Mouse (Mus musculus): ENCODE measurements around the gene Macrod2.

Macrod2 gene

GRCm38 (mm10) chr2:140819391-140820120 is 424.4 kb downstream of the Macrod2 start:
- DNase-seq: no peak

GRCm38 (mm10) chr2:140822378-140822777 is 427.3 kb downstream of the Macrod2 start:
- DNase-seq: no peak

GRCm38 (mm10) chr2:140826241-140826640 is 431.1 kb downstream of the Macrod2 start:
- DNase-seq: no peak

- DNase-seq: no peak
Measured at GRCm38 (mm10) chr2:140828859-140829258, 433.8 kb downstream of the Macrod2 start.

GRCm38 (mm10) chr2:140830086-140830485 is 435.0 kb downstream of the Macrod2 start:
- DNase-seq: no peak

- DNase-seq: no peak
Measured at GRCm38 (mm10) chr2:140839371-140839770, 444.3 kb downstream of the Macrod2 start.

- peak; percentile 67 for DNase-seq
Measured at GRCm38 (mm10) chr2:140839880-140840279, 444.8 kb downstream of the Macrod2 start.

GRCm38 (mm10) chr2:140844030-140844429 is 448.9 kb downstream of the Macrod2 start:
- DNase-seq: no peak

GRCm38 (mm10) chr2:140847817-140848428 is 452.8 kb downstream of the Macrod2 start:
- DNase-seq: no peak

- no peak for DNase-seq
Measured at GRCm38 (mm10) chr2:140853538-140853937, 458.4 kb downstream of the Macrod2 start.

GRCm38 (mm10) chr2:140861356-140861755 is 466.2 kb downstream of the Macrod2 start:
- DNase-seq: no peak

GRCm38 (mm10) chr2:140862736-140863135 is 467.6 kb downstream of the Macrod2 start:
- DNase-seq: no peak

- no peak for DNase-seq
Measured at GRCm38 (mm10) chr2:140865636-140866035, 470.5 kb downstream of the Macrod2 start.

GRCm38 (mm10) chr2:140867116-140867515 is 472.0 kb downstream of the Macrod2 start:
- no peak for DNase-seq

- DNase-seq: no peak
Measured at GRCm38 (mm10) chr2:140885176-140885575, 490.1 kb downstream of the Macrod2 start.

- DNase-seq: no peak
Measured at GRCm38 (mm10) chr2:140890683-140891082, 495.6 kb downstream of the Macrod2 start.

GRCm38 (mm10) chr2:140896396-140897082 is 501.4 kb downstream of the Macrod2 start:
- DNase-seq: no peak

GRCm38 (mm10) chr2:140898408-140898985 is 503.4 kb downstream of the Macrod2 start:
- no peak for DNase-seq

- no peak for DNase-seq
Measured at GRCm38 (mm10) chr2:140905331-140905730, 510.2 kb downstream of the Macrod2 start.

GRCm38 (mm10) chr2:140906123-140906522 is 511.0 kb downstream of the Macrod2 start:
- DNase-seq: no peak

GRCm38 (mm10) chr2:140911463-140911862 is 516.4 kb downstream of the Macrod2 start:
- no peak for DNase-seq

- no peak for DNase-seq
Measured at GRCm38 (mm10) chr2:140912179-140912578, 517.1 kb downstream of the Macrod2 start.

- DNase-seq: no peak
Measured at GRCm38 (mm10) chr2:140912931-140913330, 517.8 kb downstream of the Macrod2 start.
